Mouse (Mus musculus): ENCODE measurements at regions not wholly inside any gene's neighbourhood (a gene's known extent, or its start where the extent isn't known, plus 50 kb on each side); places are given as distances from the start of the nearest gene placed in this dataset.

DNA sequence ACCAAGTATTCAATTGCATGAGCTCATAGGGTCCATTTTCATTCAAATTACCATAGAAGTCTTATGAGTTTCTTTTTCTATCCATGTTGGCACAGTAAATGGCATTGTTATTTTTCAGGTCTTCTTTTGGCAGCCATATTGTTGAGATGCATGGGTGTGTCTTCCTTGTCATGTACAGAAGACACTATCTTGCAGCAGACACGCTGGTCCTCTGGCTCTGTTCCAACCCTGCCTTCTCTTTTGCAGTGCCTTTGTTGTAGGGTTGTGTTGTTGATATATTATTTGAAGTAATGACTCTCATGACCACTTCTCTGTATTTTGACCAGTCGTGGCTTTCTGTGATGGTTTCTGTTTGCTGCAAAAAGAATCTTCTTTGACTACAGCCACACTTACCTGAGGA is 274.4 kb upstream of the Camk1g start:
- TF ChIP-seq POLR2A (IDR thresholded peaks at IDR 0.05; ENCODE audit: borderline replicate concordance, extremely low read depth, insufficient read depth, insufficient read length, poor library complexity, severe bottlenecking): no peak
- TF ChIP-seq CTCF (IDR thresholded peaks at IDR 0.05; ENCODE audit: borderline replicate concordance, extremely low read depth, insufficient read depth, insufficient read length): no peak
